In the genomic region with DNA sequence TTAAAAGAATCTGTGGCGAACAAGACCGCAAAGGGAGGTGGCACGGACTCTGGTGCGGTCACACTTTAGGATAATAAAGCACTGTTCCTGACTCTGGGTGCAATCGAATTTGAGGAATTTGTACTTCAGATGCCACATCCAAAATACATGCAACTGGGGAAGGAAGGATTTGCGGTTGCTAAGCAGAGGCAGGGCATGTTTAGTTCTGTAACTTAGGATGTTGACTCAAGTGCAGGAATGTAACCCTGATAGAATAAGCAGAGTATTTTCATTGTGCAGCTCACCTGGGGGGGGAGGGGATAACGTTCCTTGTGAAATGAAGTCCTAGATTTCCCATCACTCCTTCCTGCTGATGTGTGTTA, we compare ENCODE assay signal across 8 mouse cellular contexts. TPM values are rescaled to one million over a fixed set of nuclear protein-coding genes. Genes with fewer than 3 reads are reported as not detected.
DNase-seq lines count a peak whose midpoint lies in the region; ATAC-seq and TF ChIP-seq lines count a peak whose summit lies in the region.

No protein-coding gene starts in this region.

- TF ChIP-seq CTCF in midbrain, postnatal 0 days (IDR thresholded peaks at IDR 0.05), result 0 out of 2 replicates have a peak, but pooled peaks have one; percentile 0

- H3K4me2 ChIP-seq in kidney, embryonic 16.5 days (replicated peaks; ENCODE audit: low read depth, low read length), result peak overlapping the region; percentile 85
- H3K4me2 ChIP-seq in intestine, embryonic 16.5 days (ENCODE audit: low read depth, low read length), result peak overlapping the region; percentile 88
- H3K4me2 ChIP-seq in midbrain, postnatal 0 days (ENCODE audit: low read depth, low read length, poor library complexity, severe bottlenecking), result peak overlapping the region; percentile 95

- H3K36me3 ChIP-seq in kidney, embryonic 16.5 days (ENCODE audit: insufficient read depth, low read length), result 0 out of 2 replicates have a peak, but pooled peaks cover 3% of the 10 kb centered on the region
- H3K36me3 ChIP-seq in intestine, embryonic 16.5 days (ENCODE audit: control insufficient read depth, insufficient read depth, low read length), result no peaks in the 10 kb centered on the region
- no peaks in the 10 kb centered on the region for H3K36me3 ChIP-seq in midbrain, postnatal 0 days (ENCODE audit: insufficient read depth, low read length)

- no peaks in the 10 kb centered on the region for H3K9me3 ChIP-seq in kidney, embryonic 16.5 days (ENCODE audit: low read length)
- no peaks in the 10 kb centered on the region for H3K9me3 ChIP-seq in intestine, embryonic 16.5 days (ENCODE audit: control insufficient read depth, low read length)
- no peaks in the 10 kb centered on the region for H3K9me3 ChIP-seq in midbrain, postnatal 0 days (ENCODE audit: low read length)

- WGBS in kidney, embryonic 16.5 days, result 3% methylated on average over 7 of the region's 7 CpGs
- WGBS in intestine, embryonic 16.5 days, result 2% methylated on average over 7 of the region's 7 CpGs
- WGBS in midbrain, postnatal 0 days, result 1% methylated on average over 7 of the region's 7 CpGs

- peak overlapping the region; percentile 95 for H3K27ac ChIP-seq in kidney, embryonic 16.5 days (ENCODE audit: low read length)
- H3K27ac ChIP-seq in intestine, embryonic 16.5 days (ENCODE audit: low read length), result peak overlapping the region; percentile 92
- H3K27ac ChIP-seq in midbrain, postnatal 0 days (ENCODE audit: low read depth, low read length), result peak overlapping the region; percentile 68; the same call in 1 of the 2 replicates

- peak overlapping the region; percentile 73 for H3K4me3 ChIP-seq in kidney, embryonic 16.5 days (ENCODE audit: low read length)
- peak overlapping the region; percentile 81 for H3K4me3 ChIP-seq in intestine, embryonic 16.5 days (ENCODE audit: low read length)
- peak overlapping the region; percentile 71 for H3K4me3 ChIP-seq in midbrain, postnatal 0 days (ENCODE audit: low read depth, low read length)

- H3K27me3 ChIP-seq in kidney, embryonic 16.5 days (ENCODE audit: insufficient read depth, low read length), result no peaks in the 10 kb centered on the region
- no peaks in the 10 kb centered on the region for H3K27me3 ChIP-seq in intestine, embryonic 16.5 days (replicated peaks; ENCODE audit: control insufficient read depth, insufficient read depth, low read length)
- no peaks in the 10 kb centered on the region for H3K27me3 ChIP-seq in midbrain, postnatal 0 days (ENCODE audit: insufficient read depth, low read length)

- ATAC-seq in kidney, embryonic 16.5 days (ENCODE audit: low FRiP score, low TSS enrichment), result no peak
- peak; percentile 20 for ATAC-seq in common myeloid progenitor, adult 5-6 weeks (replicated peaks; ENCODE audit: low read depth, poor library complexity, severe bottlenecking)
- peak; percentile 9 for ATAC-seq in intestine, embryonic 16.5 days
- no peak for ATAC-seq in midbrain, postnatal 0 days (ENCODE audit: low FRiP score)

- no peak for DNase-seq in kidney, adult 9 months
- no peak for DNase-seq in midbrain, postnatal 0 days (ENCODE audit: low spot score)
- no peak for DNase-seq in spleen, postnatal 36 days (ENCODE audit: low spot score in 2 of 2)
- DNase-seq in spleen, postnatal 4 days (ENCODE audit: low spot score in 2 of 2), result no peak
- no peak for DNase-seq in adrenal gland, adult 2 months

- H3K4me1 ChIP-seq in kidney, embryonic 16.5 days (ENCODE audit: insufficient read depth, low read length), result peaks cover 34% of the 10 kb centered on the region
- H3K4me1 ChIP-seq in intestine, embryonic 16.5 days (ENCODE audit: control insufficient read depth, insufficient read depth, low read length), result peaks cover 36% of the 10 kb centered on the region
- H3K4me1 ChIP-seq in midbrain, postnatal 0 days (ENCODE audit: insufficient read depth, low read length), result peaks cover 10% of the 10 kb centered on the region

- peak overlapping the region; percentile 90 for H3K9ac ChIP-seq in kidney, embryonic 16.5 days (replicated peaks; ENCODE audit: low read length)
- peak overlapping the region; percentile 89 for H3K9ac ChIP-seq in intestine, embryonic 16.5 days (ENCODE audit: low read depth, low read length)
- H3K9ac ChIP-seq in midbrain, postnatal 0 days (replicated peaks; ENCODE audit: low read length, poor library complexity, severe bottlenecking), result peak overlapping the region; percentile 63

RNA-seq across cellular contexts. Expression of gene Fam53b, which starts 0.4 kb away (rescaled TPM):
- 22.5 and 23.3 TPM in 2 replicates for polyA plus RNA-seq in kidney, embryonic 16.5 days (2015; fragmentation: Nextera tagmentation; extraction: Ambion mirVana)
- 10.6 and 19.9 TPM in 2 replicates for total RNA-seq in common myeloid progenitor, adult 5-6 weeks (2017)
- polyA plus RNA-seq in intestine, embryonic 16.5 days (2015; fragmentation: Nextera tagmentation; extraction: Ambion mirVana), result 22.2 and 23.7 TPM in 2 replicates
- 8.0 and 17.3 TPM in 2 replicates for total RNA-seq in midbrain, postnatal 0 days (2014; rRNA removed)
- polyA plus RNA-seq in midbrain, postnatal 0 days (2015; fragmentation: Nextera tagmentation; extraction: Ambion mirVana), result 7.3 and 9.4 TPM in 2 replicates
- 10 to 100 TPM; 61.1 to 69.5 TPM for total RNA-seq in adrenal gland, adult 2 months (2021)
- 97.5 and 140 TPM in 2 replicates for polyA plus RNA-seq in adrenal gland, adult 2 months (2012; rRNA removed)

RNA-seq across cellular contexts. Expression of gene Eef1akmt2, which starts 38.4 kb away (rescaled TPM):
- polyA plus RNA-seq in kidney, embryonic 16.5 days (2015; fragmentation: Nextera tagmentation; extraction: Ambion mirVana), result 64.9 and 71.2 TPM in 2 replicates
- total RNA-seq in common myeloid progenitor, adult 5-6 weeks (2017), result 56.3 and 77.1 TPM in 2 replicates
- 47.6 and 52.1 TPM in 2 replicates for polyA plus RNA-seq in intestine, embryonic 16.5 days (2015; fragmentation: Nextera tagmentation; extraction: Ambion mirVana)
- 52.1 and 62.1 TPM in 2 replicates for total RNA-seq in midbrain, postnatal 0 days (2014; rRNA removed)
- 80.1 and 84.2 TPM in 2 replicates for polyA plus RNA-seq in midbrain, postnatal 0 days (2015; fragmentation: Nextera tagmentation; extraction: Ambion mirVana)
- total RNA-seq in adrenal gland, adult 2 months (2021), result 10 to 100 TPM; 19.5 to 27.9 TPM
- 4.3 and 5.1 TPM in 2 replicates for polyA plus RNA-seq in adrenal gland, adult 2 months (2012; rRNA removed)

RNA-seq across cellular contexts. Expression of gene Abraxas2, which starts 45.0 kb away (rescaled TPM):
- 34.2 and 40.8 TPM in 2 replicates for polyA plus RNA-seq in kidney, embryonic 16.5 days (2015; fragmentation: Nextera tagmentation; extraction: Ambion mirVana)
- 37.6 and 41.9 TPM in 2 replicates for total RNA-seq in common myeloid progenitor, adult 5-6 weeks (2017)
- 31.7 and 32.4 TPM in 2 replicates for polyA plus RNA-seq in intestine, embryonic 16.5 days (2015; fragmentation: Nextera tagmentation; extraction: Ambion mirVana)
- total RNA-seq in midbrain, postnatal 0 days (2014; rRNA removed), result 26.7 and 28.8 TPM in 2 replicates
- polyA plus RNA-seq in midbrain, postnatal 0 days (2015; fragmentation: Nextera tagmentation; extraction: Ambion mirVana), result 31.1 and 32.3 TPM in 2 replicates
- total RNA-seq in adrenal gland, adult 2 months (2021), result 10 to 100 TPM; 29.3 to 44.1 TPM
- polyA plus RNA-seq in adrenal gland, adult 2 months (2012; rRNA removed), result 5.8 and 8.3 TPM in 2 replicates

Comparison
In these comparisons a context has a peak if more than half of its experiments do, and no peak if none do; other contexts are left out.
1. ATAC-seq: peak in common myeloid progenitor, adult 5-6 weeks (single experiment) and intestine, embryonic 16.5 days (single experiment); none in kidney, embryonic 16.5 days (single experiment) and midbrain, postnatal 0 days (single experiment).
2. Peak in every context shown above with its lines, with median percentiles within 50 percentile points of each other: H3K27ac ChIP-seq, H3K4me2 ChIP-seq, H3K4me3 ChIP-seq and H3K9ac ChIP-seq.